Mouse (Mus musculus) lung, postnatal 0 days (tissue): Measurements from ENCODE around the gene Gm20594. TPM values are rescaled to one million over a fixed set of nuclear protein-coding genes. Genes with fewer than 3 reads are reported as not detected.

Source experiments
- ATAC-seq: fragments of 200-750 bp; cut with Nextera tagmentation; 2 replicates; pipeline ENCODE4 v1.8.0; 2017; ENCODE audit warnings: moderate library complexity
- DNase-seq: peaks from one replicate; pipeline ENCODE4 v3.0.0-alpha.2; 2016; ENCODE audit warnings: low spot score
- H3K27ac ChIP-seq: fragments of 300-500 bp; sonication (generic); 2 replicates; pipeline ENCODE4 v1.5.1; 2014; ENCODE audit warnings: antibody characterized with exemption, mild to moderate bottlenecking, low read length, mixed read lengths
- H3K27me3 ChIP-seq: fragments of 300-500 bp; sonication (generic); replicated peaks from 2 replicates; pipeline ENCODE4 v1.6.1; 2014; ENCODE audit warnings: low read length, mixed read lengths; ENCODE audit not compliant: insufficient read depth
- H3K36me3 ChIP-seq: fragments of 300-500 bp; sonication (generic); 2 replicates; pipeline ENCODE4 v1.6.1; 2014; ENCODE audit warnings: low read length, mixed read lengths; ENCODE audit not compliant: insufficient read depth
- H3K4me1 ChIP-seq: fragments of 300-500 bp; sonication (generic); 2 replicates; pipeline ENCODE4 v1.6.1; 2014; ENCODE audit warnings: antibody characterized with exemption, low read depth, low read length, mixed read lengths; ENCODE audit not compliant: insufficient read depth
- H3K4me2 ChIP-seq: fragments of 300-500 bp; sonication (generic); replicated peaks from 2 replicates; pipeline ENCODE4 v1.6.1; 2014; ENCODE audit warnings: low read depth, mild to moderate bottlenecking, low read length, moderate library complexity, mixed read lengths
- H3K4me3 ChIP-seq: fragments of 300-500 bp; sonication (generic); 2 replicates; pipeline ENCODE4 v1.5.1; 2014; ENCODE audit warnings: low read depth, low read length
- H3K9ac ChIP-seq: fragments of 300-500 bp; sonication (generic); replicated peaks from 2 replicates; pipeline ENCODE4 v1.6.1; 2014; ENCODE audit warnings: low read depth, mild to moderate bottlenecking
- H3K9me3 ChIP-seq: fragments of 300-500 bp; sonication (generic); 2 replicates; pipeline ENCODE4 v1.6.1; 2016; ENCODE audit warnings: low read length, mixed read lengths
- CTCF ChIP-seq: IDR thresholded peaks from 2 replicates; pipeline ENCODE4 v1.5.1; 2016; ENCODE audit warnings: antibody characterized with exemption, mild to moderate bottlenecking
- EP300 ChIP-seq: IDR thresholded peaks from 2 replicates; pipeline ENCODE4 v1.6.1; 2016; ENCODE audit warnings: antibody characterized with exemption, mild to moderate bottlenecking, control low read depth
- WGBS: fragments of 180-500 bp; shearing (Covaris S2); extraction: QIAGEN DNeasy Blood & Tissue Kit; methylation state at CpG from one replicate; pipeline ENCODE4 v1.1.7; 2014; 5-methylcytosine and 5-hydroxymethylcytosine counted together
- polyA plus RNA-seq: library from polyadenylated mRNA; unstranded; fragments of >200 nt; fragmentation: Nextera tagmentation; extraction: Ambion mirVana; gene quantifications from 2 replicates; pipeline ENCODE4 v1.2.1, GENCODE M21; 2015

Gm20594 gene
- polyA plus RNA-seq = not detected in 2 replicates

DNA sequence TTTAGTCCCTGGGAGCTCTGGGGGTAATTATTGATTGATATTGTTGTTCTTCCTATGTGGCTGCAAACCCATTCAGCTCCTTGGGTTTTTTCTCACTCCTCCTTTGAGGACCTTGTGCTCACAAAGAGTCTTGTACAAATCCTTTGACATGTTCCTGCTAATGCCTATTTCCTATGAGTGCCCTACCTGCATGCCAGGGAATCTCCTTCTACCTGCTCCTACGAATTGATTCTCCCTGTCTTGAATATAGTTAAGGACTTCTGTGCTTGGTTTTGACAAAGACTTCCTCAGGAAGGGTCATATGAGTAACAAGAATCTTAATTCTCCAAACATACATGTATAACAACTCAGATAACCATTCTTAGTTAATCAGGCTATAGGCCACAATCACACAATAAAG, at the start of gene Gm20594:
TSS of gene Gm20594 (plus strand) at position 301 of the 400 bp plus-strand sequence.
- no peak for TF ChIP-seq CTCF
- TF ChIP-seq EP300 = no peak
- Histone ChIP-seq H3K36me3 (no peaks in the 10 kb centered on the region), H3K9ac (no peak within 1 kb of the TSS), H3K27me3 (no peaks in the 10 kb centered on the region), H3K4me2 (no peak within 1 kb of the TSS), H3K27ac (no peak within 1 kb of the TSS), H3K9me3 (no peaks in the 10 kb centered on the region), H3K4me3 (no peak within 1 kb of the TSS), H3K4me1 (no peaks in the 10 kb centered on the region)
- DNase-seq = no peak
- 37% methylated on average over 1 of the region's 1 CpGs for WGBS
- no peak for ATAC-seq

DNA sequence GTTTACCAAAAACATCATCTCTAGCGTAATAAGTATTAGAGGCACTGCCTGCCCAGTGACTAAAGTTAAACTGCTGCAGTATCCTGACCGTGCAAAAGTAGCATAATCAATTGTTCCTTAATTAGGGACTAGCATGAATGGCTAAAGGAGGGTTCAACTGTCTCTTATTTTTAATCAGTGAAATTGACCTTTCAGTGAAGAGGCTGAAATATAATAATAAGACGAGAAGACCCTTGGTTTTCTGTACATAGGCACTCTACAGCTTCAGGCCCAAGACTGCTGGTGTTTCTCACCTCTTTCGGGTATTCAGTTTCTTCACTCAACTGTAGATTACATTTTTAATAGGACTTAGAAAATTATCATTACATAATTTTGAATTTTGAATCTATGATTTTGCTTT, 398 bp downstream of the Gm20594 start:
- no peak overlapping the region for H3K9ac ChIP-seq
- H3K27ac ChIP-seq = no peak overlapping the region
- no peak overlapping the region for H3K4me3 ChIP-seq
- H3K27me3 ChIP-seq = no peaks in the 10 kb centered on the region
- ATAC-seq = peak; percentile 63
- DNase-seq = no peak
- H3K4me2 ChIP-seq = no peak overlapping the region
- no peaks in the 10 kb centered on the region for H3K36me3 ChIP-seq
- 83% methylated on average over 4 of the region's 4 CpGs for WGBS
- TF ChIP-seq CTCF = no peak
- no peak for TF ChIP-seq EP300
- H3K9me3 ChIP-seq = no peaks in the 10 kb centered on the region
- H3K4me1 ChIP-seq = no peaks in the 10 kb centered on the region

DNA sequence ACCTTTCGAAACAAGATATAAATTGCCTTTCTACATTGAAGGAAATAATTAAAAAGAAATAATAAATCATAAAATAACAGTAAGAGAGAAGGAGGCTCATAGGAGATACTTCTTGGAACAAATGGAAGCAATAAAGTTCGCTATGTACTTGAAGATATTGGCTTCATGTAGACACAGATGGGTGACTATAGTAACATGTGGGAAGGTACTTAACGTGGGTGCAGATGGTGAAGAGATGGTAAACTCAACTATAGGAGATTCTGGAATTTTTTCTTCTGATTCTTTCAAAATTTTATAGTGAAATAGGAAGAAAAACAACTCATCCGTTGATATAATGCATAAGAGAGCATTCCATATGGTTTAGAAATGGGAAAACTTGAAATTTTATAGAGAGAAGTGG, 16.1 kb downstream of the Gm20594 start:
- H3K9ac ChIP-seq = no peak overlapping the region
- no peak overlapping the region for H3K27ac ChIP-seq
- no peak overlapping the region for H3K4me2 ChIP-seq
- H3K4me3 ChIP-seq = no peak overlapping the region
- H3K36me3 ChIP-seq = no peaks in the 10 kb centered on the region
- H3K9me3 ChIP-seq = no peaks in the 10 kb centered on the region
- TF ChIP-seq CTCF (no peak), EP300 (no peak)
- 74% methylated on average over 4 of the region's 4 CpGs for WGBS
- no peaks in the 10 kb centered on the region for H3K4me1 ChIP-seq
- ATAC-seq (no peak), DNase-seq (no peak)
- H3K27me3 ChIP-seq = no peaks in the 10 kb centered on the region

DNA sequence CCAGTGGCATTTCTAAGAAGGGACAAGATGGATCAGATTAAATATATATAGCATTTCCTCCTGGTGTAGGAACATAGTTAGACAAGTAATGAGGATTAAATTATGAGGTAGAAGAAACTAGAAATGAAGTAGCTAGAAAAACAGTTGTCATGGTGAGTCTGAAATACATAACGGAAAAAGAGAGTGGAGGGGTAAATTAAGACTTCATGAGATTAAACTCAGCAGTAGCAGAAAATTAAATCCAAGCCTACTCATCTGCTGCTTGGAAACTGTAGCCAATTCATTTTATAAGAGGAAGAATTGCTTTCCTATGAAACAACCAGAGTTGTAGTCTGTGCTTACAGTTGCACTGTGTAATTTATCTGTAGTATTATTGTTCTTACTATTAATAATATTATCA, 29.1 kb downstream of the Gm20594 start:
- ATAC-seq (no peak), DNase-seq (no peak)
- Histone ChIP-seq H3K27ac (no peak overlapping the region), H3K9ac (no peak overlapping the region), H3K4me1 (no peaks in the 10 kb centered on the region), H3K9me3 (no peaks in the 10 kb centered on the region), H3K27me3 (no peaks in the 10 kb centered on the region), H3K36me3 (no peaks in the 10 kb centered on the region), H3K4me3 (no peak overlapping the region), H3K4me2 (no peak overlapping the region)
- WGBS = 89% methylated on average over 1 of the region's 1 CpGs
- TF ChIP-seq CTCF (no peak), EP300 (no peak)

Other genes with a start within 250 kb of the Gm20594 start
- 0.04 and 0.11 TPM in 2 replicates for gene Lrrtm4, start 201.0 kb downstream of the Gm20594 start, polyA plus RNA-seq